Mouse (Mus musculus): ENCODE measurements around the gene Meiob. TPM values are rescaled to one million over a fixed set of nuclear protein-coding genes. Genes with fewer than 3 reads are reported as not detected.

Meiob gene
- polyA plus RNA-seq, 1 experiment from 2014 or later: not detected

DNA sequence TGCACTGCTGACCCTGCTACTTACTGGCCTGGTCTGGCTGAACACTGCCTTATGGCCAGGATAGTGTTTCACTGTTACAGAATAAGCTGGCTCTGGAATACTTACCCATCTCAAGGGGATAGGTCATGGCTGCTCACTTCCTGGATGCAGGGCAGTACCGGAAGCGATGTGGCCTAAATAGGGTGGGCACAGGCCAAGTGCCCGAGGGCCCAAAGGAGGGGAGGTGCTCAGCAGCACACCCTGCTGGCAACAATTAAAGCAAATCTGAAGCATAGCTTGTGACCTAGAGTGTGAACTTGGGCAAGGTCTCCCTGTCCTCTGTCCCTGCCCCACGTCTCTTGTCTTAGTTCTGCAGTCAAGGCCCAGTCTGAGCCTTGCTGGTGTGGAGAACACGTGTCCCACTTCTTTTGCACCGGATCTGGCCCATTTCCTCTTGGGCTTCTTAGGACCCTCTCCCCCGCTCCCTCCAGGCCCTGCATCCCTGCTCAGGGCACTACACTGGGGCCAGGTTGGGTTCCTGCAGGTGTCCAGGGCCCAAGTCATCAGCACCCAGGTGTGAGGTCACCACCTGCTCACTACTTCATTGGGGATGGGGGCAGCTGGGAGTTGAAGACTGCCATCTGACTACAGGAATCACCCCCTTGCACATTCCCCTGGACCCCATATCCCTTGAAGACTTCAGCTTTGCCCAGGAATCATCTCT is 77.8 kb downstream of the Meiob start:
- Histone ChIP-seq H3K27ac (no peak overlapping the region), H3K9ac (no peak overlapping the region), H3K4me2 (no peak overlapping the region), H3K36me3 (ENCODE audit: poor library complexity, severe bottlenecking) (peaks cover 23% of the 10 kb centered on the region), H3K4me3 (no peak overlapping the region), H3K27me3 (no peaks in the 10 kb centered on the region), H3K4me1 (peaks cover 11% of the 10 kb centered on the region), H3K9me3 (replicated peaks) (no peaks in the 10 kb centered on the region)
- WGBS: 61% methylated on average over 7 of the region's 7 CpGs
- no peak for ATAC-seq

- WGBS: 76% methylated on average over 6 of the region's 6 CpGs
- Histone ChIP-seq H3K9ac (no peak overlapping the region), H3K9me3 (replicated peaks) (no peaks in the 10 kb centered on the region), H3K36me3 (ENCODE audit: poor library complexity, severe bottlenecking) (peaks cover 31% of the 10 kb centered on the region), H3K4me3 (no peak overlapping the region), H3K4me1 (peaks cover 28% of the 10 kb centered on the region), H3K27me3 (no peaks in the 10 kb centered on the region), H3K27ac (no peak overlapping the region), H3K4me2 (no peak overlapping the region)
- no peak for ATAC-seq
Measured at GRCm38 (mm10) chr17:24884391-24884790, 80.3 kb downstream of the Meiob start.

DNA sequence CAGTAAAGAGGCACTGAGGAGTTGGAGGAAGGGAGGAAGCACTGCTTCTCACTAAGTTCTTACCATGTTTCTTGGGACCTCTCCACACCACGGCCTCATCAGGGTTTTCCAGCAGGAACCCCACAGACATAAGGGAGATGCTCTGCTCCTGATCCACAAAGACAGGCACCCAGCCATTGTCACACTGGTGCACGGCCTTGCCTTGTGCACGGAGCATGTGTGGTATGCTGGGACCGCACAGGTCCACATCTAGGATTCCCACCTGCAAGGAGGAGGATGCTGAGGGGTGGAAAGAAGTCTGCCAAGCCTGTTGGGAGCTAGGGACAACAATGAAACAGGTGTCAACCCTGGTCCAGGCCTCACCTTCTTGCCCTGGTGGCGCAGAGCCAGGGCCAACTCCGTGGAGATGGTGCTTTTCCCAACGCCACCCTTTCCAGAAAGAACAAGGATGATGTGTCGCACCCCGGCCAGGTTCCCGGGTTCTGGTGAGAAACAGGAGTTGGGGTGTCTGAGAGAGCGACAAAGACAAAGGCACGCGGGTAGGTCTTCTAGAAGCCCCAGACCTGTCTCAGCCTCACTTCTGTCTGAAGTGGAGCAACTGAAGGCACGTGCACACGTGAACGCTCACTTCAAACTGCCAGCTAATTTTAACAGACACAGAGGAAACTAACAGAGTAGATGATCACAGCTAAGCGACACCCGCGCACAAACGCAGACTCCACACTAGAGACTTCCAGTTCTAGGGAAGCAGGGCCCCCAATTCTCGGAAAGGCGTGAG is 81.5 kb downstream of the Meiob start:
- Histone ChIP-seq H3K27ac (no peak overlapping the region), H3K4me1 (peaks cover 28% of the 10 kb centered on the region), H3K9ac (peak overlapping the region; percentile 71), H3K4me3 (peak overlapping the region; percentile 92), H3K27me3 (no peaks in the 10 kb centered on the region), H3K36me3 (ENCODE audit: poor library complexity, severe bottlenecking) (peaks cover 42% of the 10 kb centered on the region), H3K9me3 (replicated peaks) (no peaks in the 10 kb centered on the region), H3K4me2 (peak overlapping the region; percentile 91)
- no peak for ATAC-seq
- 22% methylated on average over 22 of the region's 22 CpGs for WGBS

GRCm38 (mm10) chr17:24886134-24886931 is 82.2 kb downstream of the Meiob start, which contains the start of the genes Nubp2 and Spsb3:
Nubp2 (minus strand) TSS chr17:24886349.
Spsb3 (plus strand) TSS chr17:24886643.
- WGBS: under 1% methylated on average over 69 of the region's 69 CpGs
- peak; percentile 97 for ATAC-seq
- Histone ChIP-seq H3K4me1 (peaks cover 28% of the 10 kb centered on the region), H3K27me3 (no peaks in the 10 kb centered on the region), H3K4me3 (peak within 1 kb of the TSS; percentile 92), H3K36me3 (ENCODE audit: poor library complexity, severe bottlenecking) (peaks cover 50% of the 10 kb centered on the region), H3K9me3 (replicated peaks) (no peaks in the 10 kb centered on the region), H3K9ac (peak within 1 kb of the TSS; percentile 86), H3K27ac (peak within 1 kb of the TSS; percentile 44), H3K4me2 (peak within 1 kb of the TSS; percentile 91)

DNA sequence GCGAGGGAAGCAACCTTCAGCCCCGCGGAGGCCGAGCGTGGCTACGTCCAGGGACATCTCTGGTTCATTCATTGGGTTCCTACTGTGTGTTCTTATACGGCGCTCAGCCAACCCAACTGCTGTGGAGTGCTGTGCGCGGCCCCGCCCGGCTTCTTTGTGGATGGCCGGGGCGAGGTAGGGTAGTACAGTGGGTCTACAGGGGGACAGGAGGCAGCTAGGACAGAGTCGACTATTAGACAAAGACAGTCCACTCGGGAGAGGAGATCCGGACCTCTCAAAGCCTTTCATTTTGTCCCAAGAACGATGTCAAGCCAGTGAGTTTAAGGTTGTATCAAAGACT is 82.8 kb downstream of the Meiob start:
- H3K4me2 ChIP-seq: peak overlapping the region; percentile 90
- no peaks in the 10 kb centered on the region for H3K27me3 ChIP-seq
- H3K36me3 ChIP-seq (ENCODE audit: poor library complexity, severe bottlenecking): peaks cover 56% of the 10 kb centered on the region
- peak overlapping the region; percentile 92 for H3K4me3 ChIP-seq
- peaks cover 28% of the 10 kb centered on the region for H3K4me1 ChIP-seq
- under 1% methylated on average over 18 of the region's 18 CpGs for WGBS
- H3K27ac ChIP-seq: peak overlapping the region; percentile 44
- H3K9ac ChIP-seq: peak overlapping the region; percentile 86
- H3K9me3 ChIP-seq (replicated peaks): no peaks in the 10 kb centered on the region
- peak; percentile 40; the same call in 1 of the 2 replicates for ATAC-seq

DNA sequence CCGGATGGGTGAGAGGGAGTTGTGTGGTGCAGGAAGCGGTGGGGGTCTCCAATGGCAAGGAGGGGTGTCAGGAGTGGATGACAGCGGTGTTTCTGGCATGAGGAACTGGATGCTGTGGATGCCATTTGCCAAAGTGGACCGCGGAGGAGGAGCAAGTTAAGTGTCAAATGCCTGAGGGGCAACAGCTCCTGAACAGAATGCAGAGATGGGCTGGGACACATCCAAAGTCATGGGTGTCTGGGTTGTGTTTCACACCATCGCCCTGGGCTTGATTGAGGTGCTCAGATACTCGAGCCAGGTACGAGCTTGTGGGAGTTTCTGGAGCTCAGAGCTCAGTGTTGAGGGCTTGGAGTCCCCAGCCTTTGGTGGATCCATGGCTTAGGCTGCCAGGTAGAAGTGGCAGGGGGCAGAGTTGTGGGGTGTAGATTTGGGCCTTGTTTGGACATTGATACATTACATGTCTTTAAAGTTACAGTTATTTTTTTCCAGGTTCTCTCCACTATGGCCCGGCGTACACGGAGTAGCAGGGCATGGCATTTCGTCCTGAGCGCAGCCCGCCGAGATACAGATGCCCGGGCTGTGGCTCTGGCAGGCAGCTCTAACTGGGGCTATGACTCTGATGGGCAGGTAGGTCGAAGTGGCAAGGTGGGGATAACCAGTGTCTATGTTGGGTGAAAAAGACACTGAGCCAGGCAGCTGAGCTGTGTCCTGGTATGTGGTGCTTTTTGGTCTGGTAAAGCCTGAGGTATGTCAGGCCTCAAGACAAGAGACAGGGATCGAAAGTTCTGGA is 83.4 kb downstream of the Meiob start:
- WGBS: 68% methylated on average over 18 of the region's 18 CpGs
- Histone ChIP-seq H3K4me2 (peak overlapping the region; percentile 90), H3K4me1 (peaks cover 28% of the 10 kb centered on the region), H3K9ac (peak overlapping the region; percentile 86), H3K36me3 (ENCODE audit: poor library complexity, severe bottlenecking) (peaks cover 57% of the 10 kb centered on the region), H3K9me3 (replicated peaks) (no peaks in the 10 kb centered on the region), H3K27ac (0 out of 2 replicates have a peak overlapping the region, but pooled peaks have one; percentile 44), H3K4me3 (peak overlapping the region; percentile 92), H3K27me3 (no peaks in the 10 kb centered on the region)
- ATAC-seq: no peak

DNA sequence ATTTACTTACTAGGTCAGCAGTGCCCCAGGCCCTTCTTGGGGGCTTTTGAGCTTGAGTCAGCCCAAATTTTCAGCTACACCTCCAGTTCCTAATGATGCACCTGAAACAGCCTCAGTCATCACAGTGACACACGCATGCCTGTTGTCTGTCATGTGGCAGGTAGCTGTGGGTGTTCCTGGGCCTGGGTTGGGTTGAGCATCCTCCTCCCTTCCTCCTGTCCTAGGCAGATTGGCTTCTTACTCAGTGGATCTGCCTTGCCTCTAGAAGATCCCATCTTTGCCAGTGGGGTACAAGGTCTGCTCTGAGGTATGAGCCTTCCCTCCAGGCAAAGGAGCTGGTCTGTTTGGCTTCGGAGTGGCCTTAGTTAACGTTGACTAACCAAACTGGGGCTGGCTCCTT is 84.8 kb downstream of the Meiob start:
- Histone ChIP-seq H3K4me1 (peaks cover 35% of the 10 kb centered on the region), H3K4me2 (no peak overlapping the region), H3K4me3 (no peak overlapping the region), H3K27ac (no peak overlapping the region), H3K27me3 (no peaks in the 10 kb centered on the region), H3K9ac (no peak overlapping the region), H3K9me3 (replicated peaks) (no peaks in the 10 kb centered on the region), H3K36me3 (ENCODE audit: poor library complexity, severe bottlenecking) (peaks cover 56% of the 10 kb centered on the region)
- WGBS: 97% methylated on average over 3 of the region's 3 CpGs
- no peak for ATAC-seq

Other genes starting within 250 kb of the Meiob start
- 60.5 and 75.1 TPM in 2 replicates for gene Tsc2, start 171.7 kb upstream of the Meiob start, polyA plus RNA-seq (2015; fragmentation: Nextera tagmentation; extraction: Ambion mirVana)
- 13.8 and 15.3 TPM in 2 replicates for gene Nthl1, start 171.6 kb upstream of the Meiob start, polyA plus RNA-seq (2015; fragmentation: Nextera tagmentation; extraction: Ambion mirVana)
- gene Slc9a3r2, start 154.0 kb upstream of the Meiob start, polyA plus RNA-seq (2015; fragmentation: Nextera tagmentation; extraction: Ambion mirVana): 15.0 and 16.0 TPM in 2 replicates
- gene Npw, start 145.8 kb upstream of the Meiob start, polyA plus RNA-seq (2015; fragmentation: Nextera tagmentation; extraction: Ambion mirVana): not detected in 2 replicates
- gene Zfp598, start 134.6 kb upstream of the Meiob start, polyA plus RNA-seq (2015; fragmentation: Nextera tagmentation; extraction: Ambion mirVana): 14.9 and 16.2 TPM in 2 replicates
- 61.0 and 68.7 TPM in 2 replicates for gene Syngr3, start 114.3 kb upstream of the Meiob start, polyA plus RNA-seq (2015; fragmentation: Nextera tagmentation; extraction: Ambion mirVana)
- gene Gfer, start 108.1 kb upstream of the Meiob start, polyA plus RNA-seq (2015; fragmentation: Nextera tagmentation; extraction: Ambion mirVana): 40.7 and 42.5 TPM in 2 replicates
- gene Noxo1, start 108.1 kb upstream of the Meiob start, polyA plus RNA-seq (2015; fragmentation: Nextera tagmentation; extraction: Ambion mirVana): 1.3 TPM in 2 replicates
- gene Tbl3, start 96.6 kb upstream of the Meiob start, polyA plus RNA-seq (2015; fragmentation: Nextera tagmentation; extraction: Ambion mirVana): 86.9 and 107 TPM in 2 replicates
- 0.18 TPM in 1 of 2 replicates, not detected in the other for gene Rnf151, start 86.2 kb upstream of the Meiob start, polyA plus RNA-seq (2015; fragmentation: Nextera tagmentation; extraction: Ambion mirVana)
- gene Rps2, start 86.2 kb upstream of the Meiob start, polyA plus RNA-seq (2015; fragmentation: Nextera tagmentation; extraction: Ambion mirVana): 992 and 1,023 TPM in 2 replicates
- 232 and 253 TPM in 2 replicates for gene Ndufb10, start 79.8 kb upstream of the Meiob start, polyA plus RNA-seq (2015; fragmentation: Nextera tagmentation; extraction: Ambion mirVana)
- gene Rpl3l, start 76.5 kb upstream of the Meiob start, polyA plus RNA-seq (2015; fragmentation: Nextera tagmentation; extraction: Ambion mirVana): not detected in 2 replicates
- gene Msrb1, start 67.6 kb upstream of the Meiob start, polyA plus RNA-seq (2015; fragmentation: Nextera tagmentation; extraction: Ambion mirVana): 18.8 and 22.1 TPM in 2 replicates
- gene Hs3st6, start 51.3 kb upstream of the Meiob start, polyA plus RNA-seq (2015; fragmentation: Nextera tagmentation; extraction: Ambion mirVana): 0.15 and 0.17 TPM in 2 replicates
- 36.7 and 37.1 TPM in 2 replicates for gene Hagh, start 35.9 kb downstream of the Meiob start, polyA plus RNA-seq (2015; fragmentation: Nextera tagmentation; extraction: Ambion mirVana)
- 16.0 and 16.8 TPM in 2 replicates for gene Fahd1, start 46.1 kb downstream of the Meiob start, polyA plus RNA-seq (2015; fragmentation: Nextera tagmentation; extraction: Ambion mirVana)
- 0.17 and 0.25 TPM in 2 replicates for gene Igfals, start 61.7 kb downstream of the Meiob start, polyA plus RNA-seq (2015; fragmentation: Nextera tagmentation; extraction: Ambion mirVana)
- gene Nubp2, start 82.1 kb downstream of the Meiob start, polyA plus RNA-seq (2015; fragmentation: Nextera tagmentation; extraction: Ambion mirVana): 68.5 and 76.9 TPM in 2 replicates
- 64.3 and 67.4 TPM in 2 replicates for gene Spsb3, start 82.4 kb downstream of the Meiob start, polyA plus RNA-seq (2015; fragmentation: Nextera tagmentation; extraction: Ambion mirVana)
- 31.3 and 36.5 TPM in 2 replicates for gene Eme2, start 90.8 kb downstream of the Meiob start, polyA plus RNA-seq (2015; fragmentation: Nextera tagmentation; extraction: Ambion mirVana)
- gene Mrps34, start 90.8 kb downstream of the Meiob start, polyA plus RNA-seq (2015; fragmentation: Nextera tagmentation; extraction: Ambion mirVana): 81.4 and 85.4 TPM in 2 replicates
- 72.1 and 80.8 TPM in 2 replicates for gene Nme3, start 92.2 kb downstream of the Meiob start, polyA plus RNA-seq (2015; fragmentation: Nextera tagmentation; extraction: Ambion mirVana)
- 60.8 and 73.6 TPM in 2 replicates for gene Mapk8ip3, start 132.7 kb downstream of the Meiob start, polyA plus RNA-seq (2015; fragmentation: Nextera tagmentation; extraction: Ambion mirVana)
- 186 and 217 TPM in 2 replicates for gene Jpt2, start 156.4 kb downstream of the Meiob start, polyA plus RNA-seq (2015; fragmentation: Nextera tagmentation; extraction: Ambion mirVana)
- 7.9 and 8.3 TPM in 2 replicates for gene Cramp1l, start 211.5 kb downstream of the Meiob start, polyA plus RNA-seq (2015; fragmentation: Nextera tagmentation; extraction: Ambion mirVana)
- gene Ift140, start 211.8 kb downstream of the Meiob start, polyA plus RNA-seq (2015; fragmentation: Nextera tagmentation; extraction: Ambion mirVana): 18.6 and 22.8 TPM in 2 replicates

Data from forebrain, embryonic 13.5 days (tissue).